In the genomic region with DNA sequence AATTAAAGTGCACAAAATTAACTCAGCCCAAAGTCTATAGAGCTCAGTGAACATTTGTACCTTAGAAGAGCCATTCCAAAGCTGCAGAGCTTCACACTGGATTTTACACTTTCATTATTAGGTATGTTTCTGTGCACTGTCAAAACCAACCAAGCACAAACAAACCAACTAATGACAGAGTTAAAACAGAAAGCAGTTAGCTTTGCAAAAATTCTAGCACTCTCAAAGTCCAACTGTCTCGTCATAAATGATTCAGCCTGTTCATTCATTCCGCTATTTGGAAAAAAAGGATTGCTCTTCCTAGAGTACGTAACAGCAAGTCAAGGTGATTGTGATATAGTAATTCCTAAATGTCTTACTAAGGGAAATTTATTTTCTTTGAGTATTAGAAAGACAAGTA, we compare ENCODE assay signal across 19 mouse cellular contexts. TPM values are rescaled to one million over a fixed set of nuclear protein-coding genes. Genes with fewer than 3 reads are reported as not detected.
"Had no signal": no experiment of that assay in that cellular context is flagged by ENCODE, and none has a peak within 500 bp of the region (broad histone marks: within the 10 kb centered on the region; RNA-seq: fewer than 3 reads in every experiment).

No protein-coding gene starts in this region.

- H3K9ac ChIP-seq: lung, embryonic 14.5 days; midbrain, embryonic 12.5 days; neural tube, embryonic 13.5 days; neural tube, embryonic 15.5 days had no signal

- H3K9me3 ChIP-seq: midbrain, embryonic 12.5 days; neural tube, embryonic 13.5 days; neural tube, embryonic 15.5 days had no signal

- H3K27me3 ChIP-seq: midbrain, embryonic 12.5 days; neural tube, embryonic 13.5 days; neural tube, embryonic 15.5 days had no signal

- DNase-seq: lung, adult 18-20 months; lung, embryonic 14.5 days; lung, postnatal 10 days; lung, postnatal 4 days; midbrain, embryonic 14.5 days; retina, postnatal 1 day; right cerebral cortex, adult 18-20 months; right cerebral cortex, postnatal 25 days; right cerebral cortex, postnatal 4 days; spleen, adult 18-20 months; thymus, adult 18-20 months; thymus, postnatal 14 days; thymus, postnatal 36 days had no signal

- H3K4me1 ChIP-seq: midbrain, embryonic 12.5 days; neural tube, embryonic 15.5 days had no signal

- H3K4me2 ChIP-seq: lung, embryonic 14.5 days; midbrain, embryonic 12.5 days; neural tube, embryonic 13.5 days; neural tube, embryonic 15.5 days had no signal

- ATAC-seq: midbrain, embryonic 16.5 days had no signal

- H3K4me3 ChIP-seq: midbrain, embryonic 12.5 days; myocyte; neural tube, embryonic 13.5 days; neural tube, embryonic 15.5 days had no signal

- H3K27ac ChIP-seq: midbrain, embryonic 12.5 days; neural tube, embryonic 13.5 days; neural tube, embryonic 15.5 days had no signal

RNA-seq across cellular contexts. Expression of gene Pln, which starts 21.5 kb away (rescaled TPM):
- total RNA-seq: megakaryocyte, adult 5-6 weeks had no signal
